Mouse (Mus musculus): ENCODE measurements around the gene Ampd3.

The Ampd3 gene

DNA sequence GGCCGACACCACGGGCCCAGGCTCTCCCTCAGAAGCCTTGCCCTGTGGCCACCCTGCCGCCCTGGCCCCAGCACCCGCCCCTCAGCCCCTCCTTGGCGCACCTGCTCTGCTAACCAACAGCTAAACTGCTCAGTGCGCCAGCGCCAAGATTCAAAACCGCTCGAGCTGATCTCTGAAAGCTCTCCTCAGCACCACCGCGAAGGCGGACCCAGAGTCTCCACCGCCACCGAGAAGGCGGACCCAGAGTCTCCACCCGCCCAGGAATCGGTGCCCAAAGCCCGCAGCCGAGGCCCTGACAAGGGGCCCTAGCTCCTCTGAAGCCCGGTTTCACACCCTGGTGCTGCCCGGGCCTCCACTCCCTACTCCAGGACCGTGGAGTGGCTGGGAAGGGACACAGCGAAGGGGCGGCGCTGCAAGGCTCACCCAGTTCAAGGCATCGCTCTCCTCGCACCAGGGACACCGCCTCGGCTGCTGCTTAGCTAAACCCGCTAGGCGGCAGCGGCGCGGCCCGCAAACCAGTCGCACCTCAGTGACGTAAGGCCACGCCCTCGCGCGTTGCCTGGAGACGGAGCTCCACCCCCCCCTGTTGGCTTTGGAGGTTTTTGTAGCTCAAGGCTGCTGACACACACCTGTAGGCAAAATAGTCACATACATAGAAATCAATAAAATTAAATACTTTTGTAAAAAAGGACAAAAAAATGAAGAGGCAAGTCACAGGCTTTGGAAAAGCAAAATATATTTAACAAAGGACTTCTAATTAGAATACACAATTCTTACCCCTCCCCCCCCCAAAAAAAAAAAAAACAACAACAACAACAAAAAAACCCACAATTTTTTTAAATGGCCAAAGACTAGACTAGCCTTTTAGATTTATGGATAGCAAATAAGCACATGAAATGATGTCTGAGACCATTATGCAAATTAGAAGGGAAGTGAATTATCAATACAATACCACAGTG, 76.2 kb downstream of the Ampd3 start, which contains the start of gene Rnf141:
TSS of gene Rnf141 (minus strand) at position 542 of the 959 bp plus-strand sequence.
- peak; percentile 96 for DNase-seq (ENCODE audit: low spot score)

GRCm38 (mm10) chr7:110847321-110847720, 79.3 kb downstream of the Ampd3 start:
- no peak for DNase-seq (ENCODE audit: low spot score)

DNA sequence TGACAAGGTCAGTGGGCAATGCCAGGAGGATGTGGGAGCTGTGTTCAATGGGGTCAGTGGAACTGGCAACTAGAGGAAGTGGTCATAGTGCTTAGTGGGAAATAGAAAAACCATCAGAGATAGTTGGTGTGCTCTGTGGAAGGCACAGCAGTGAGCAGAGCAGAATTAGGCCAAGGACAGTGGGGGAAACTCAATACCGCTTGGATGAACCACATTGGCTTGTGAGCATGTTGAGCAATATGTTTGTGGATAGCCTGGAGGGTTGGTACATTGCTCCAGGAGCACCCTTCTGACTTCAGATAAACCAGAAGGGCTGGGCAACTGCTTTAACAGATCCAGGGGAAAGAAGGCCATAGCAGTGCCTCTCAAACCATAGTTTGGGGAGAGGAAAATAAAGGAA, 80.4 kb downstream of the Ampd3 start:
- no peak for DNase-seq (ENCODE audit: low spot score)

DNA sequence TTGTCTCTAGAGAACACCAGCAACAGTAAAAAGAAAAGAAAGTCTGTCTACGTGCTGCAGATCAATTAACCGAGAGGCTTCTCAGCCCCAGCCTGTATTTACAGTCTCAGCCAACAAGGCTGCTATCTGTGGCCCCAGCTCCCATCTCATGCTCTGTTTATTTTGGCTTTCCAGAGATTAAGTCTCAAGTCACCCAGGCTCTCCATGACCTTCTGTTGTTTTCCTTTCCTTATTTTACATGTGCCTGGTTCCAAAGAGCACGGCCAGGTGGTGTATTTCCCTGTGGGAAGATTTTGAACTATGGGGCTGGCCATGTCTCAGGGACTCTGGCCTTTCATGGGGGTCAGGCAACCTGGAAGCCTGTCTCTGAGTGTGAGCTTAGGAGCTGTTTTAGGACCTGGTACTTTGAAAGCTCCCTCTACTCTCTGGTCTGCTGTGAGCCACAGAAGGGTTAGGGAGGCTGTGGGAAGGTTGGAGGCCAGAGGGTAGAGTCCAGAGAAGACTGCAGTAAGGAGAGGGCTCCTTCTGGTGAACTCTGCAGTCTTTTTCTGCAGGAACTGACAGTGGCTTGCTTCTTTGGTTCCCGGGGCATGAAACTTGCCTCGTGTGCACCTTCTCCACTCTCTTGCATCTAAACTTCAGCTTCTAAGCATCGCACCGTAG, 83.7 kb downstream of the Ampd3 start:
- DNase-seq (ENCODE audit: low spot score), result no peak

DNA sequence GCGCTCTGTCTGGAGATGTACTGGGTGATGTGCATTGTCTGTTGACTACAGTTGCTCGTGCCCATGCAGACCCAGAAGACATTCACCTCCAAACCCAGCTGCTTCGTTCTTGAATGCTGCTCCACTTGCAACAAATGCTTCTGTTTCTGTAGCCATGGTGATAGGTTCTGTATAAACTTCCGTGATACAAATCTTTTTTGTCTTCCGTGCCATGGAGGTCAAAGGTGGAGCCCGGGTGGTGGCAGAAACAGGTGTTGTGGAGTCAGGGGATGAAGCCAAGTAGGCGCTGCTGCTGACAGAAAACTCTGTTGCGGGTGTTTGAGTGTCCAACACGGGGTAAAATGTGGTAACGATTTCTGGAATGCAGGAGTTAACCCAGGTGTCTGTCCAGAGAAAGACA, 85.6 kb downstream of the Ampd3 start:
- DNase-seq (ENCODE audit: low spot score), result no peak

GRCm38 (mm10) chr7:110854519-110854918, 86.5 kb downstream of the Ampd3 start:
- no peak for DNase-seq (ENCODE audit: low spot score)

- no peak for DNase-seq (ENCODE audit: low spot score)
These were observed 87.0 kb downstream of the Ampd3 start for GRCm38 (mm10) chr7:110854927-110855546.

DNA sequence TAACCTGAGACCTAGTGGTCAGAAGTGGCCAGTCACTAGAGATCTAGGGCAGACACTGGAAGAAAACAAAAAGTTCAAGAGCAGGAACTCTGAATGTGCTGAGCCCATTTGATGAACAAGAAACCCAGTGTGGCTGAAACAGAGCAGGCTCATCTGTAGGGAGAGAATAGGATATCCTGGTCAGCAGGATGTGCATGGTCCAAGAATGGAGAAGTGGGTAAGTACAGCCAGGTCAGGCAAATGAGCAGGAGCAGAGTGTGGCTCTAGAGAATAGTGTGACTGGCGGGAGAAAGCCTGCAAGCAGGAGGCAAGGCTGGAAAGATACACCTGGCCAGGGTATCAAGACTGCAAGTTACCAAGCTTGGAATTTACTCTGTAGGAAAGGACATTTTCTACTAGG, 87.6 kb downstream of the Ampd3 start:
- DNase-seq (ENCODE audit: low spot score), result no peak

DNA sequence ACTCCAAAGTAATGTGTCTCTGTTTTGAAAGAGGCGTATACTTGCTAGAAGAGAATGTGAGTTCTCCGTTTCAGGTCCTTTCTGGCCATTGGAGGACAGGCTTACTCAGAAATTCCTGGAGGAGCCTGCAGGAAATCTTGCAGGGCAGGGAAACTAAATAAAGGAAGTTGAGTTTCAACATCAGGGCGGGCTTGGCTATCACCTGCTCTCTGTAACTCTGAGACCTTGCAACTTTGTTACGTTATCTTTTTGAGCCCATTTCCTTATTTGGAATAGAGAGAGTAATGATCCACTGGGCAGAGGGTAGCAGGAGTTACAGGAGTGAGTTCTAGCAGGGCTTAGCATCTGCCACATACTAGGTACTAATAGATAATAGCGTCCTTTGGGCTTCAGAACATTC, 92.1 kb downstream of the Ampd3 start:
- DNase-seq (ENCODE audit: low spot score), result no peak
